Mouse (Mus musculus) kidney, embryonic 14.5 days (tissue): ENCODE data around the gene Havcr2. TPM values are rescaled to one million over a fixed set of nuclear protein-coding genes. Genes with fewer than 3 reads are reported as not detected.

ENCODE experiments used
- polyA plus RNA-seq: library from polyadenylated mRNA; unstranded; fragments of >200 nt; fragmentation: Nextera tagmentation; extraction: Ambion mirVana; gene quantifications from 2 replicates; pipeline ENCODE4 v1.2.1, GENCODE M21; 2014

Gene Havcr2
- polyA plus RNA-seq, 1 experiment from 2014 or later: 0.16 TPM

Other genes starting within 250 kb of the Havcr2 start
- gene Fndc9, start 219.4 kb upstream of the Havcr2 start, polyA plus RNA-seq: 0.11 TPM in 1 of 2 replicates, not detected in the other
- 9.4 and 19.2 TPM in 2 replicates for gene Cyfip2, start 142.1 kb upstream of the Havcr2 start, polyA plus RNA-seq
- gene Itk, start 65.4 kb upstream of the Havcr2 start, polyA plus RNA-seq: 0.24 and 0.58 TPM in 2 replicates
- gene Fam71b, start 58.4 kb upstream of the Havcr2 start, polyA plus RNA-seq: not detected in 2 replicates
- gene Med7, start 18.0 kb upstream of the Havcr2 start, polyA plus RNA-seq: 88.2 and 98.4 TPM in 2 replicates
- not detected in 2 replicates for gene Gm12169, start 69.3 kb downstream of the Havcr2 start, polyA plus RNA-seq
- gene BC053393, start 116.6 kb downstream of the Havcr2 start, polyA plus RNA-seq: not detected in 2 replicates
- not detected in 2 replicates for gene Dppa1, start 174.3 kb downstream of the Havcr2 start, polyA plus RNA-seq